Mouse (Mus musculus): ENCODE results near the gene Gm12830. TPM values are rescaled to one million over a fixed set of nuclear protein-coding genes. Genes with fewer than 3 reads are reported as not detected.

Gene Gm12830
- not detected in 2 replicates for total RNA-seq (2015; ENCODE audit: low replicate concordance)
- total RNA-seq (2017; ENCODE audit: low replicate concordance): not detected in 2 replicates

DNA sequence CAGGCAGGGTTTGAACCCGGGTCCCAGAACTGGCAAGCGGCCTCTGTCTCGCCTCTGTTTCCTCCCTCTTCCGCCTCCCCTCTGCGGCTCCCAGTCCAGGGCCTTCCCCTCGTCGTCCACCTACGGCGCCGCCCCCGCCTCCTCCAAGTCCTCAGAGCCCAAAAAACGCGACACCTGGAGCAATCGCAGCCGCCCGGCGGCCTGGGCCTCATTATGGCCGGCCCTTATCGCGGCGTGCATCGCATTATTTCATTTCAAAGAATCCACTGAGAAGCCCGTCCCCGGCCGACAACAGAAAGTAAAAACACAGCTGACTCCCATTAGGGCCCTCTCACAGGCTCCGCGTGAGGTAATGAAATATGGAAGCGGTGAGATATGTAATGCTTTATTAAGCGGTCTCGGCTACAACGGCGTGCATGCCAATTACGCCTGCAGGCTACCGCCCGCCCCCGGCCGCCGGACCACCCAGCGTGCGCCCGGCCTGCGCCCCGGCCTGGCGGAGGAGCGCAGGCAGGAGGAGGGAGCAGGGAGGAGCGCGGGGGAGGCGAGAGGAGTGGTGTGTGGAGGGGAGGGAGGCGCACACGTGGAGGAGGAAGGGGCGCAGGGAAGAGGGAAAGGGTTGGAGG lies at the start of gene Gm12830:
Gene Gm12830, plus strand, starts transcription at position 156 of the 626 bp plus-strand sequence.
- ATAC-seq (replicated peaks; ENCODE audit: low FRiP score, poor library complexity, severe bottlenecking): no peak

GRCm38 (mm10) chr4:114773316-114773715 lies 48.2 kb upstream of the Gm12830 start:
- ATAC-seq (replicated peaks; ENCODE audit: low FRiP score, poor library complexity, severe bottlenecking): no peak

DNA sequence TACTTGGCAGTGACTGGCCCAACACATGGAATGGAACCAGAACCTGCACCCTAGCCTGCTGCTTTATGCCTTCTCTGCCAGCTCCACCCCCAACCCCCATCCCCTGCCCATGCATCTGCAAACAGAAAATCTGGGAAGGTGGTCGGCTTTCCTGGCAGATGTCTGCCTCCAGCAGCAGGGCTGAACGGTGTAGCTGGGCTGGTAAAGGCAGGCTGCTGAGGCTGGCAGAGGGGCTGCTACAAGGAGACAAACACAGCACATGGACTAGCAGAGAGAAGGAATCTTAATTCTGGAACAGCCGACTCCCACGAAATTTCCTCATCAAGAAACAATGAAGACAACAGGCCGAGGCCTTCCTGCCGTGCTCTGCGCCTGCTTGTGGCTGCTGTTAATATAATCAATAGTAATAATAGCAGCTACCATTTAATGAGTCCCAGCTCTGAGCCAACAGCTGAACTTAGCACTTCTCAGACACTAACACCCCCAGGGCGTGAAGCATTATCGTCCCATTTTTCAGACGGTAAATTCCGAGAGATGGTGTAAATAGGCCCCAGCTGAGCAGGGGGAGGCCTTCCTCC lies 43.8 kb upstream of the Gm12830 start:
- ATAC-seq (replicated peaks; ENCODE audit: low FRiP score, poor library complexity, severe bottlenecking): no peak

DNA sequence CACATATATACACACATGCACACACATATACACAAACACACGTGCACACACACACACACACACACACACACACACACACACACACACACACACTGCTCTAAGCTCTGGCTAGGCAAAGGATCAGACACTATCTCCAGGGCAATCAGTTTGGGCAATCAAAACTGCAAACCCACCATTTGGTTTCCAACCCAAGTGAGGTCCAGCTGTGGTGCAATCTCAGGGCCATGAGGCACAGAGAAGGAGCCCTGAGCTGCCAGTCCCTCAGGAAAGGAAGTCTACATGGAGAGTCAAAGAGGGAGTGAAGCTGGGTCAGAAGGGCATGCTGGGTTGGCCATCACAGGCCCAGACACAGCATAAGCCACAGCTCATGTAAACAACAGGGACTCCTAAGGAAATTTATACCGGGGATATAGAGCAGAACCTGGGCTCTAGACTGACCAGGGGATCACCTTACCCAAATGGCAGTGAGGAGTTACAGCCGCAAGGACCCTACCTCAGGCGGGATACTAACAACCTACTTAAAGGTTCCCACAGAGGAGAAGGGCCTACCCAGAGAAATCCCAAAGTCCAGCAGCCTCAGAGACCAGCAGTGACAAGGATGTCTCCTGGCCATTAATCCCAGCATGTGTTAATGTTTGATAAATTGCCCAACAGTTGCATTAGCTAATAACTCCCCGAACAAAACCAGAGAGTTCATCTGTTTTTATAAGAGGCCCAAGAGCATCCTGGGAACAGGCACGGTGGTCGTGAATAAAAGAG lies 42.6 kb upstream of the Gm12830 start:
- no peak for ATAC-seq (replicated peaks; ENCODE audit: low FRiP score, poor library complexity, severe bottlenecking)

- ATAC-seq (replicated peaks; ENCODE audit: low FRiP score, poor library complexity, severe bottlenecking): no peak
Observed at GRCm38 (mm10) chr4:114779475-114779757, 42.1 kb upstream of the Gm12830 start.

GRCm38 (mm10) chr4:114779758-114780546 lies 41.6 kb upstream of the Gm12830 start:
- ATAC-seq (replicated peaks; ENCODE audit: low FRiP score, poor library complexity, severe bottlenecking): no peak

DNA sequence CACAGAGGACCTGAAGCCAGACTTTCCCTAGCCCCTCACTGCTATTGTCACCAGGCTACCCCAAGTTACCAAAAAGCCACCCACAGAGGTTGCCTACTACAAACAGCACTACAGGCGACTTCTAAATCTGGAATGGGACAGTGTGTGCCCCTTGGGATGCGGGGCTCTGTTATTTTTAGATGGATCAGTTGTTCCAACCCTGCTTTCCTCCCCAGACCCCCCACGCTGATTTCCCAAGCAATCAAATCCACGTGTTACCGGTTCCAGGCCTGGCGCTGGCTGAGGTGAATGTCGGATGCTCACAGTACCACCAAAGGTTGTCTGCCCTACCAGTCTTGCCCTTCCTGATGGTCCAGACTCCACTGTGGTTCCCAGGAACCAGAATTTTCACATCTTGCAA lies 38.7 kb upstream of the Gm12830 start:
- no peak for ATAC-seq (replicated peaks; ENCODE audit: low FRiP score, poor library complexity, severe bottlenecking)

- no peak for ATAC-seq (replicated peaks; ENCODE audit: low FRiP score, poor library complexity, severe bottlenecking)
Observed at GRCm38 (mm10) chr4:114784735-114785134, 36.8 kb upstream of the Gm12830 start.

DNA sequence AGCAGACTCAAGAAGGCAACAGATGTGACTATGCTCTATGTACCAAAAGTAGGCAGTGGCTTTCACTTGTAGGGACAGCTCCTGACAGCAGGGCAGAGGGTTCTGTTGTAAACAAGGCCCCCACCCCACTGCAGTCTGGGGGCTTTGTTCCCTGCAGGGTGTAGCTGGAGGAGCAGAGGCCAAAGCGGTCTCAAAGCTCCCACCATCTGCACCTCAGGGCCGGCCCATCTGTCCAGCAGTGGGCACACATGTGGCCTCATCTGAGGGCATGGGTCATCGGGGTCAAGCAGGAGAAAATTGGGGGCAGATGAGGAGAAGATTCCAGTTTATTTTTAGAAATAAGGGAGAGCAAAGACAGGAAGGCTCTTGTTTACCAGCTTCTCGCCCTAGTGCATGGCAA lies 32.7 kb upstream of the Gm12830 start:
- ATAC-seq (replicated peaks; ENCODE audit: low FRiP score, poor library complexity, severe bottlenecking): no peak

DNA sequence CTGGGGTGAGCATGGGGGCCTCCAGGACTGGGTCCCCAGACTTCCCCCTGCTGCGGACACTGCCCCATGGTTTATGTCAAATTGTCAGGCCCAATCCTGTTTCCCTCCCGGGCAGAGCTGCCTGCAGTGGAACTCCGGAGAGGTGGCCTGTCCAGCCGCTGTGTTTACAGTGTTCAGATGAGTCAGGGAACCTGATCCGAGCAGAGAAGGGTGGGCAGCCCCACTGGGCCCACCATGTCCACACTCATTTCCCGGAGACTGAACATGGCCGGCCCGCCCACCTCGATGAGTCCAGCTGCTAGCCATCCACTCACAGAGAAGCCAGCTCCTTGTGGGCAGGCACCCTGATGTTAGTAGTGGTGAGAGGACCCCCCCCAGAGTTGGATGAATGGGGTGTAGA lies 29.9 kb upstream of the Gm12830 start:
- ATAC-seq (replicated peaks; ENCODE audit: low FRiP score, poor library complexity, severe bottlenecking): no peak

- 0 out of 2 replicates have a peak, but pooled peaks have one; percentile 63 for ATAC-seq (replicated peaks; ENCODE audit: low FRiP score, poor library complexity, severe bottlenecking)
Observed at GRCm38 (mm10) chr4:114793836-114794235, 27.7 kb upstream of the Gm12830 start.

- no peak for ATAC-seq (replicated peaks; ENCODE audit: low FRiP score, poor library complexity, severe bottlenecking)
Observed at GRCm38 (mm10) chr4:114797254-114797914, 24.1 kb upstream of the Gm12830 start.

DNA sequence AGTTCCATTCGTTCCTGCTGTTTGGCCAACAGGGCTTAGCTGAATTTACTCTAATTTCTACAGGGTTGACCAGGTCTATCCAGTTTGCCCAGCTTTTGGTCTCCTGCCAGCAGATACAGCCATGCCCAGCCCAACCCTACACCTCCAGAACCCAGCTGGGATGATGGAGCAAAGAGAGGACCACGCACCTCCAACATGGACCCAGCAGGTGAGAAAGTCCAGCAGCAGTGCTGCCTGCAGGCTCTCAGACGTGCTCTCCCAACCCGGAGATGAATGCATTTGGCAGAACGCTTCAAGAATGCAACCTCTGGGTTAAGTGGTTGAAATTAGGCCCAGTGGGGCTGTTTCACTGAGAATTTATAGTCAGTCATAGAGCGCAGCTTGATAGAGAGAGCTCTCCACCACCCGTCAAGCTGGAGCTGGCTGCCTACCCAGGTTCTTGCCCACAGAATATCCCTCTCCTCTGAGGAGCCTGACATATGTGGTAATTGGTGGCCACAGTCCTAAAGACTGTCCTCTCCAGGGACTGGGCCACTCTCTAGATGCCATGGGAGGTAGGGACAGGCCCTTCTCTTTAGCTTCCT lies 23.4 kb upstream of the Gm12830 start:
- no peak for ATAC-seq (replicated peaks; ENCODE audit: low FRiP score, poor library complexity, severe bottlenecking)

DNA sequence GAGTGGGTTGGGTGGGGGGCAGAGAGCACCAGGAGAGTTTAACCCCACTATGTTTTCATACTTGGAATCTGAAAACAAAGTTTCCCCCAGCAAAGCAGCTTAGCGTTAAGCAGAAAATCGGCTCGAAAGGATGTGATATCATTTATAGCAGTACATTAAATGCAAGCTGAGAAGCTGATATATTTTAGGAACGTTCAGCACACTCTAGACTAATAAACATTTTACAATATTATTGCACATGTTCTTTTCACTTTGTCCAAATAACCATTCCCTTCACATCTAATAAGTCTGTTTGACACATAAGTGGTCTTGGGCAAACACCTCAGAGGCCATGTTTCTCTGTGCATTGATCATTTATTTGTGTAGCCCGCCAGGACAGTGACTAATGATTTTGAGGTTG lies 17.4 kb upstream of the Gm12830 start:
- ATAC-seq (replicated peaks; ENCODE audit: low FRiP score, poor library complexity, severe bottlenecking): no peak

DNA sequence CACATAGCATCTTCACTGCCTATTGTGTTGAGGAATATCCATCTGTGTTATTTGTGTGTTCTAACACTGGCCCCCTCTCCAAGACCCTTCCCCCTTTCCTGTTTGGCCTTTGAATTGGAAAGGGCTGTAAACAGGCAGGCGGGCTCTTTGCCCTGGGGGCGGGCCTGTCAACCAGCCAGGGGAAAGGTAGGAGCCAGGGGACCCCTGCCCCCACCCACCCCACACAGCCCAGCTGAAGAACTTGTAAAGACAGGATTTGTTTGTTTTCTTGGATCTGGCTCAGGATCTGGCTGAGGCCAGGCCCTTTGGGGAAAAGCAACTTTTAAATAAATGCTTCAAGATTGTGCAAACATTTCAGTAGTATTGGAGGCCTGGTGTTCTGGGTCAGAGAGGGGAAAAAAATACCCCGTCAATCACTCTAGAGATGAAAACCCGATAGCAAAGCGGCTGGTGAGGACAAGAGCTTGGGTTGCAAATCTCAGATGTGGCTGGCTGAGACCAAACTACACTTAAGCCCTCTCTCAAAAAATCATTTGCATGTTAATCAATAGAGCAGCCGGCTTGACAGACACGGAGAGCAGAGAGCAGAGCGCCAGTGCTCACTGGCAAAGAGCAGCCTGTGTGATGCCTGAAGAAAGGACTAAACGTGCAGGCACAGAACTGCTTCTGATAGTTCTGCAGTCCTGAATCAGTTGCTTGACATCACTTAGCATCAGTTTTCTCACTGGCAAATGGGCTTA lies 2.4 kb upstream of the Gm12830 start:
- ATAC-seq (replicated peaks; ENCODE audit: low FRiP score, poor library complexity, severe bottlenecking): no peak

GRCm38 (mm10) chr4:114834770-114835581 lies 13.5 kb downstream of the Gm12830 start:
- no peak for ATAC-seq (replicated peaks; ENCODE audit: low FRiP score, poor library complexity, severe bottlenecking)

GRCm38 (mm10) chr4:114841336-114841920 lies 19.9 kb downstream of the Gm12830 start:
- ATAC-seq (replicated peaks; ENCODE audit: low FRiP score, poor library complexity, severe bottlenecking): no peak

All from erythroblast, adult 5-6 weeks (primary cell).